Mouse (Mus musculus) heart, adult 9 months (tissue): ENCODE results near the gene Foxb2.
"Not testable (repeated sequence)": the region's sequence is repeated elsewhere in the genome, so short reads cannot be mapped to it uniquely, and the experiment has no call there.

Source experiments
- DNase-seq, 2 experiments: peaks; one replicate each; pipeline ENCODE4 v3.0.0; 2022; ENCODE audit warnings: low spot score in 2 of 2

The Foxb2 gene

DNA sequence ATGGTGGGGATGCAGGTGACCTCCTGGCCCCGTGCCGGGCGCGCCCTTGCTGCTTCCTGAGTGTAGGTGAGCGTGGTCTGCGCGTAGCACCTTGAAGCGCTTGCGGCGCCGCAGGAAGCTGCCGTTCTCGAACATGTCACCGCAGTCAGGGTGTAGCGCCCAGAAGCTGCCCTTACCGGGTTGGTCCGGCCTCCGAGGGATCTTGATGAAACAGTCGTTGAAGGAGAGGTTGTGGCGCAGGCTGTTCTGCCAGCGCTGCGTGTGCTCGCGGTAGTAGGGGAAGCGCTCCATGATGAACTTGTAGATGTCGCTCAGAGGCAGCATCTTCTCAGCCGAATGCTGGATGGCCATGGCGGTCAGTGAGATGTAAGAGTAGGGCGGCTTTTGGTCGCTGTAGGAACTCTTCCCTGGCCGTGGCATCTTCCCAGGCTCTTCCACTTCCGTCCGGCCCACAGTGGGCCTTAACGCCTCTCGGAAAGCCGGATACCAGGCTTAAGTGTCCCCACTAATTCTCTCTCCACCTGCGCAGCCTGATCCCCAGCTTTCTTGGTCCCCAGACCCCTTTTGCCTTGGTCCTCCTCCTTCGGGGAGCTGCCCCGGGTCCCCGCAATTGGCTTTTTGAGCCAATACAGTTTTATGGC, at the start of gene Foxb2:
Gene Foxb2 (minus strand): TSS at position 585 of the 641 bp plus-strand sequence.
- no peak for DNase-seq

GRCm38 (mm10) chr19:16911507-16911906, 37.9 kb upstream of the Foxb2 start:
- DNase-seq = no peak

DNA sequence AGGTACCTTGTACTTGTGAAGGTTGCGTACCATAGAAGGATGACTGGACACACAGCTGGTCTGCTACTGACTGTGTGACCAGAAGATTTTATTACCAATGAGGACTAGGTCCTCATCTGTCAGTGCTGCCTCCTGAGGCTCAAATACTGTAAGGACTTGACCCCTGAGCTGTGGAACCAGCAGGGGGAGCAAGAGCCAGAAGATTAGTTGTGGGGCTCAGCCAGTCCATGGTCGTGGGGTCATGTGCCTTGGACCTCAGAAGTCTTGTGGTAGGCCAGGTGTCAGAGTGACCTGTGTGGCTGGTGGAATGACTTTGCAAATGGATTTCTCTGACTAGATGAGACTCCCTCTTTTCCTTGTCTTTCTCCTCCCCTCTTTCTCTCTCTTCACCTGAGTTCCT, 29.5 kb upstream of the Foxb2 start:
- DNase-seq = peak in 1 of 2 experiments; percentile 17

DNA sequence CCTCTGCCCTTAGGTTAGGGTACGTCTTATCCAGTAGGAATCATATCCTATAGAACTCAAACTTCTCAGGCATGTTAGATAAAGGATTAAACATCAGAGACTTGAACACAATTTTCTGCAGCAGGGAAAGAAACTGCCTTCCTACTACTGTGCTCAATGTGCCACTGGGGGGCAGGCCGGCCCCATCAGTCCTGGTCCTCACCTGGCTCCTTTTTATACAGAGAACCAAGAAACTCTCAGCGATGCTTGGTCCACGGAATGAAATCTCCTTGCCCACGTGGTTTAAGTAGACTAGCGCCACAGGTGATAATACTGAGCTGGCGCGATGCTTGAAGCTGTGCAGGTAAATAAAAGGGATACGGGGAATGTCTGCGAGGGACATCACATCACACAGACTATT, 26.1 kb upstream of the Foxb2 start:
- no peak for DNase-seq

GRCm38 (mm10) chr19:16898576-16898975, 25.0 kb upstream of the Foxb2 start:
- no peak for DNase-seq

GRCm38 (mm10) chr19:16876458-16876770, 2.8 kb upstream of the Foxb2 start:
- no peak for DNase-seq

DNA sequence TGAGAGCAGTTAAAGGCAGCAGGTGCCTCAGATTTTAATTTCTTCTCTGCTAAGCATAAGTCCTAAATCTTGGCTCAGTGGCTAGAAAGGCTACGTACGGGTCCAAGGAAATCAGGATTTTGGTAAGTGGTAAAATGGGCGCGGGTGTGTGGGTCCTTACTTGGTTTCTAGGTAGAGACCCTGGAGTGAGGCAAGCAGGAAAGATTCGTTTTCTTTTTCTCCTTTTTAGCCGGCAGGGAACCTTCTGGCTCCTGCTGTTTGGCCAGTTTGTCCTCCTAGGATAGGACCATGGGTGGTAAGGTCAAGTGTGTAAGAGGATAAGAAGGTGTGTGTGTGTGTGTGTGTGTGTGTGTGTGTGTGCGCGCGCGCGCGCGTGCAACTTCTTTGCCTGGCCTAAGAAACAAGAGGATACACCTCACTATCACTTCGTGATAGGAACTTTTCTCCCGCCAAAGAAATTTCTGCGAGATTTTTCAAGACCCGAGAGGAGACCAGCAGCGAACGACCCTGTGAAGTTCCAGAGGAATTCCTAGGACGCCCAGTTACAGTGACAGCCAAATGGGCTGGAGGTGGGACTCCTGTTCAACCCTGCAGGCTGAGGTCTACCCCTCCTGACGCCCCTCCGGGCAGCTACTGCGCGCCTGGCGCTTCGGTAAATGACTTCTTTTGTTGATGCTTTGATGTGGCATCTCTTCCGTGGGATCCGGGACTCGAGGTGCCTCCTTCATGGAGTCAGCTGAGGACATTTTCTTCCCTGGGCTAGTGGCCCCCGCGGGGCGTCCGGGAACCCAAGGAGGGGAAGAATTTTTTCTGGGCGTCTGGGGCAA, 2.2 kb upstream of the Foxb2 start:
- DNase-seq = no peak

DNA sequence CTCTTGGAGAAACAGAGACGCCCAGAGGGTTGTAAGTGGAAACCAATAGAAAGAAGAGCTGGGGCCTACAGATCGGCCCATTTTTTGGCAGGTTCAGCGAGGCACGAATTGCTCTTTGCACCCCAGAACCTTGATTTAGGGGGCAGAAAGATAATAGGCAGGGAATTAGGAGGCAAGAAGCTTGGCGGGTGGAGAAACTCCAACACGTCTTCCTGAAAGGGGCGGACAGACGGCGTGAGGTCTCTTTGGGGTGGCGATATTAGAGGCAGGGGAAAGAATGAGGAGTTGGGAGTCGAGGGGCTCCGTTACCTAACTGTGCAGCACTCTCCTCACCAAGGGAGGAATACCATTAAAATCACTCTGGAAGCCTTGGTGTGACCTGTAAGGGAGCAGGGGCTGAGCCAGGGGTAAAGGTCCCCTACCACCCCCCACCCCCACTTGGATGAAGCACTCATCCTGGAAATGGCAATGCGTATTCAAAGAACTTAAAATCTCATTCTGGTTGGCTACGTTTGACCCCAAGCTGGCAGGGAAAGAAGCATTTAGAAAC, 1.5 kb upstream of the Foxb2 start:
- DNase-seq = no peak

GRCm38 (mm10) chr19:16873942-16874861, 597 bp upstream of the Foxb2 start:
- no peak for DNase-seq

DNA sequence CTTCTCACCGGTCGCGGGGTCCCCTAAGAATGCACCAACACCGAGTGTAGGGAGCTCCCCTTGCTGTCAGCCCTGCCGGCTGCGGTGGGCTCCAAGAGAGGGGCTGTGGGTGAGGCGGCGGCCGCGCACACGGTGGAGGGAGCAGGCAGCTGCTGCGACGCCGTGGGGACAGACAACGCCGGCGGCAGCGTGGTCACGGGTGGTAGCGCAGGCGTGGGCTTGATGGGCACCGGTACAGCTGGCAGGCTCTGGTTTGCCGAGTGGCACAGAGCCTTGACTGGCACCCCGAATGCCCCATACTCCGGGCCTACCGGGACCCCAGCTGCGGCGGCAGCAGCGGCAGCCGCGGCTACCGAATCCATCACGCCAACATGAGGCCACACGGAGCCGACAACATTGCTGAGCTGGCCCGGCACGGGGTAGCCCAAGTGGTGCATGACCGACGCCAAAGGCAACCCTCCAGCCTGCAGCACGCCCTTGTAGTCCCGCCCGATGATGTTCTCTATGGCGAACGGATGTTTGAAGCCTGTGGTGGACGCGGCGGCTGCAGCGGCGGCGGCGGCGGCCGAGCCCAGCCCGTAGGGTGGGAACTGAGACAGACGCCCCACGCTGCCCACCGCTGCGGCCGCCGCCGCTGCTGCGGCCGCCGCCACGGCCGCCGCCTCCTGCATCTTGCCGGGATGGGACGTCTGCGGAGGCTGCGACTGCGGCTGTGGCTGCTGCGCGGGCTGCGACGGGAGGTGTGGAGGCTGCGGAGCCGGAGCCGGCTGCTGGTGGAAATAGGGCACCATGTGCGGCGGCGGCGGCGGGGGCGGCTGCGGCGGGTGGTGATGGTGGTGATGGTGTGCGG, 1.0 kb downstream of the Foxb2 start:
- DNase-seq = no peak

DNA sequence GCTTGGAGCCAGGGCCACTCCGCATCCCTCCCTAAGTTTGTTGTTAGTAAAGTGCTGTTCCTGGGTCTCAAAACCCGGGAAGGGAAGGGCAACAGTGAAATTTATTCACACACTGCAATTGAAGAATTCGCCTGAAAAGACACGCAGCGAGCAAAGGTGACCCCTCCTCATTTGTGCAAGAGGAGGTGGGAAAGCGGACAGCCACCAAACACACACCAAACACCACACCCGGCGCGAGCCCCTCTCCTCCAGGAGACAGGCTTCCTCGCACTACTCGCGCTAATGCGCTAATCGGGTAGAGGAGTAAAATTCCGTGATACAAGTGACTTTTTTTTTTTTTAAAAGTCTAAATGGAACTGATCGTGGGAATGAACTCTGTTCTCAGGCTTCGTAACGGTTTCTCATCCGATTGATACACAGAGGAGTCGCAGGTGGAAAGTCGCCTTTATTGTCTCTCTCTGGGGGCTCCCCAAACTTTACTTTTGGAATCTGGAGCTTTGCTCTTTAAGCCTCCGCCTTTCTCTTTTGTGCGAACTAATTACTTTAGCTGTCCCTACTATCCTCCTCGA, 2.3 kb downstream of the Foxb2 start:
- no peak for DNase-seq

- DNase-seq = no peak
Measured at GRCm38 (mm10) chr19:16870501-16871191, 3.0 kb downstream of the Foxb2 start.

GRCm38 (mm10) chr19:16868534-16868933, 5.1 kb downstream of the Foxb2 start:
- peak; percentile 17 to 70 for DNase-seq

DNA sequence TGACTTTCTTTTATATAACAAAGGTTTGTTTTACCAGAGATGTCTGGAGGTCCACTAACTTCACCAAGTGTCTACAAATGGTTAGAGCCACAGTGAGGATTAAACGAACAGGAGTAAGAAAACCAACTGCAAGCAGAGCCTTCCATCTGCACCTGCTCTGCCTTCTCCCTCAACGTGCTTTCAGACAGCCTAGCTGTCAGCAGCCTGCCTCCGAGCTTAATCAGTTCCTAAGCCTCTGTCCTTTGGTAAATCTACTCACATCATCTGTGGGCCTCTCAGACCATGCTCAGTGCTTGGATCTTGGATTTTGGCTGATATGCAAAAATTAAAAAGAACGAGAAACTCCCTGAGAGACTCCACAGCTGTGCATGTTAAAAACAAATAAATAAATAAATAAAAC, 15.0 kb downstream of the Foxb2 start:
- no peak for DNase-seq

GRCm38 (mm10) chr19:16856752-16857151, 16.9 kb downstream of the Foxb2 start:
- no peak for DNase-seq

DNA sequence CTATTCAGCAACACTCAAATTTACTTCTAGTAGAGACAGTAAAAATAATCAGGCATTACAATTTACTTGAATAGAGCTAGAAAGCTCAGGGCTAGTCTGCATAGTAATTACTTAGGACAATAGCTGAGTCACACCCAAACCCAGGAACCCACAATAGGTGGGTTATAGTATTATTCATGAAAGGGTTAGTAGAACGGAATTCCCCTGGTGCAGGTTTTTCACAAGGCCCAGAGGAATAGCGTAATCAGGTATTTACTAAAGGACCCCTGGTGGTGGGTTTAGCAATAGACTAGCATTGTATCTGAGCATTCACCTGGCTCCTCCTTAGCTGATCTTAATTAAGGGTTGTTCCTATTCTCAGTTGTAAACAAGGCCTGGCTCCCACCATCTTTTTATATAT, 29.5 kb downstream of the Foxb2 start:
- DNase-seq = not testable (repeated sequence)

GRCm38 (mm10) chr19:16841516-16842249, 31.9 kb downstream of the Foxb2 start:
- no peak for DNase-seq

DNA sequence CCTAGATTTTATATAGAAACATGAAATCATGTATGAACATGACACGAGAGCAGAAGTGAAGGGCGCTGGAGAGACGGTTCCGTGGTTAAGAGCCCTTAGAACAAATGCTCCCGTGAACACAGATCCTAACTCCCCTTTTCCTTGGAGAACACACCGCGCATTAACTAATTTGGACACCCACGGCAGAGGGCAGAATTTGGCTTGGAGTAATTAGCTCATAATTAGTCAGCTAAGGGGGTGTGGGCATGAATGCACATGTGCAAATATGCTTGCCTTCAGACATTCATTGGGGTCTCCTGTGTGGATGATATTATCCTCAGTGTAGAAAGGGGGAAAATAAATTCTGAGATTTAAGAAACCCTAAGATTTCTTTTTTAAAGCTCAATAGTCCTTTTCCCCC, 32.6 kb downstream of the Foxb2 start:
- DNase-seq = no peak

DNA sequence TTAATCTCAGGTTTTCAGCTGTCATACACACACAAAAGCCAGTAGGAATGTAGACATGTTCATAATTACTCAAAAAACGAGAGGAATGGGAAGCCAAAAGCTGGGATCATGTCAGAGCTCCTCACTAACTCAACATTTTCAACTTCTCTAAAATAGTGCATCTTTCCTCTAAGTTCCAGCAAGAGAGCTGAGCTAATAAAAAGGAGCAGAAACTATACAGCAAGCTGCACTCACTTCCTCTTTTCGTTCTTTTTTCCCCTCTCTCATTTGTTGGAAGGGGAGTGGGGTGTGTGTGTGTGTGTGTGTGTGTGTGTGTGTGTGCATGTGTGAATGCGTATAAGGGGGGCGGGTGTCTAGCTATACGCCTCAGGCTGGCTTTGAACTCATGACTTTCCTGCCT, 45.9 kb downstream of the Foxb2 start:
- DNase-seq = no peak

DNA sequence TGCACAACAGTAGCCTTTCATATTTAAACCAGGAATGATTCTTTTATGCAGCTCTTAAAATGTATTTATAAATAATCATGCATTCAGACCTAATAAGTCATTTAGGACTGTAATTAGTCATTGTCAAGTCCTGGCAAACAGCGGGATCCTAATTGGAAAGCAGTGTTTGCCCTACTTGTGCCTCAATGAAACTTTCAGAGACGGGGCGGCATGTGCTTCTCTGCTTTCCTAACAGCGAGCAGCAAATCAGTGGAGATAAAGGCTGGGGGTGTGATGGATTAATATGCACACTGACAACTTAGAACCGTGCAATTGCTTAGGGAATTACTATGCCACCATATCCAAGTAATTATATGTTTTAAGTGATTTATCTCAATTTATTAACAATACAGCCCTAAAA, 48.4 kb downstream of the Foxb2 start:
- no peak for DNase-seq
